In genomic region chr6:82073011-82073410, GRCm38 (mm10) we compare ENCODE assay signal across 11 mouse cellular contexts. TPM values are rescaled to one million over a fixed set of nuclear protein-coding genes. Genes with fewer than 3 reads are reported as not detected.
A peak's percentile ranks its signal among the peaks of the same experiment; 100 is the strongest.
DNase-seq lines count a peak whose midpoint lies in the region; ATAC-seq lines count a peak whose summit lies in the region.
"Had no signal": no experiment of that assay in that cellular context is flagged by ENCODE, and none has a peak within 500 bp of the region (broad histone marks: within the 10 kb centered on the region; RNA-seq: fewer than 3 reads in every experiment).

No protein-coding gene starts in this region.

- no peaks in the 10 kb centered on the region for H3K36me3 ChIP-seq in hindbrain, embryonic 12.5 days
- H3K36me3 ChIP-seq in midbrain, embryonic 14.5 days (ENCODE audit: control insufficient read depth, insufficient read depth, low read length), result no peaks in the 10 kb centered on the region
- H3K36me3 ChIP-seq: forebrain, embryonic 10.5 days had no signal

- no peaks in the 10 kb centered on the region for H3K27me3 ChIP-seq in hindbrain, embryonic 12.5 days
- no peaks in the 10 kb centered on the region for H3K27me3 ChIP-seq in midbrain, embryonic 14.5 days (ENCODE audit: control insufficient read depth, insufficient read depth, low read length)

- no peak overlapping the region for H3K27ac ChIP-seq in hindbrain, embryonic 12.5 days
- H3K27ac ChIP-seq in midbrain, embryonic 14.5 days (replicated peaks; ENCODE audit: low read depth, low read length), result no peak overlapping the region
- H3K27ac ChIP-seq: forebrain, embryonic 10.5 days; limb, embryonic 10.5 days had no signal

- no peak for ATAC-seq in hindbrain, embryonic 12.5 days (ENCODE audit: low FRiP score)
- no peak for ATAC-seq in midbrain, embryonic 14.5 days (ENCODE audit: low FRiP score, low TSS enrichment)

- no peaks in the 10 kb centered on the region for H3K9me3 ChIP-seq in hindbrain, embryonic 12.5 days (replicated peaks)
- H3K9me3 ChIP-seq in midbrain, embryonic 14.5 days (ENCODE audit: control insufficient read depth, low read length), result no peaks in the 10 kb centered on the region
- H3K9me3 ChIP-seq: forebrain, embryonic 10.5 days; limb, embryonic 10.5 days had no signal

- H3K4me2 ChIP-seq in hindbrain, embryonic 12.5 days (replicated peaks), result no peak overlapping the region
- no peak overlapping the region for H3K4me2 ChIP-seq in midbrain, embryonic 14.5 days (ENCODE audit: low read length)

- H3K4me3 ChIP-seq in hindbrain, embryonic 12.5 days, result no peak overlapping the region
- no peak overlapping the region for H3K4me3 ChIP-seq in midbrain, embryonic 14.5 days (replicated peaks; ENCODE audit: low read depth, low read length)
- H3K4me3 ChIP-seq: forebrain, embryonic 10.5 days; limb, embryonic 10.5 days; myocyte had no signal

- DNase-seq in lung, adult 18-20 months, result peak; percentile 57 to 62
- DNase-seq in lung, postnatal 4 days, result no peak
- DNase-seq in cerebellum, postnatal 10 days, result peak; percentile 25 to 34
- peak; percentile 45 to 48 for DNase-seq in layer of hippocampus, adult 8-10 months (ENCODE audit: low spot score in 2 of 2)
- peak; percentile 14 to 26 for DNase-seq in right cerebral cortex, postnatal 36 days (ENCODE audit: low spot score in 2 of 2)
- DNase-seq in gastrocnemius, postnatal 14 days, result no peak
- no peak for DNase-seq in midbrain, embryonic 14.5 days

- intact Hi-C loops in gastrocnemius, postnatal 14 days (cut with DNase I; ENCODE audit: low total_unique reads), result no loop called here

- no peak overlapping the region for H3K9ac ChIP-seq in hindbrain, embryonic 12.5 days
- no peak overlapping the region for H3K9ac ChIP-seq in midbrain, embryonic 14.5 days (replicated peaks; ENCODE audit: low read length)

- 100% methylated on average over 2 of the region's 2 CpGs for WGBS in hindbrain, embryonic 12.5 days
- WGBS in midbrain, embryonic 14.5 days, result 100% methylated on average over 2 of the region's 2 CpGs

- H3K4me1 ChIP-seq in hindbrain, embryonic 12.5 days, result no peaks in the 10 kb centered on the region
- no peaks in the 10 kb centered on the region for H3K4me1 ChIP-seq in midbrain, embryonic 14.5 days (ENCODE audit: control insufficient read depth, insufficient read depth, low read length)
- H3K4me1 ChIP-seq: forebrain, embryonic 10.5 days; limb, embryonic 10.5 days had no signal

RNA-seq across cellular contexts. Expression of gene Eva1a, which starts 32.2 kb away (rescaled TPM):
- 10 to 100 TPM; 12.8 to 16.0 (median 14.0) TPM for total RNA-seq in layer of hippocampus, adult 8-10 months (2022)
- 1 to 10 TPM; 1.0 to 1.3 TPM for total RNA-seq in gastrocnemius, postnatal 14 days (2021)
- 3.7 and 4.0 TPM in 2 replicates for polyA plus RNA-seq in hindbrain, embryonic 12.5 days (2016; fragmentation: Nextera tagmentation; extraction: Ambion mirVana)
- polyA plus RNA-seq in midbrain, embryonic 14.5 days (2014; fragmentation: Nextera tagmentation; extraction: Ambion mirVana), result 0.32 and 0.63 TPM in 2 replicates

Comparison
In these comparisons a context has a peak if more than half of its experiments do, and no peak if none do; other contexts are left out.
1. DNase-seq: peak in lung, adult 18-20 months (2 of 2), cerebellum, postnatal 10 days (2 of 2), layer of hippocampus, adult 8-10 months (2 of 2) and right cerebral cortex, postnatal 36 days (2 of 2); none in lung, postnatal 4 days (0 of 2), gastrocnemius, postnatal 14 days (single experiment) and midbrain, embryonic 14.5 days (single experiment).
2. RNA of gene Eva1a, which starts 32.2 kb away (total RNA-seq): 12.8 to 16.0 TPM in layer of hippocampus, adult 8-10 months; 1.0 to 1.3 TPM in gastrocnemius, postnatal 14 days; every median in the first group is over 4 times any median in the second.